Mouse (Mus musculus): ENCODE results near the gene Zbtb22. TPM values are rescaled to one million over a fixed set of nuclear protein-coding genes. Genes with fewer than 3 reads are reported as not detected.

The Zbtb22 gene
- polyA plus RNA-seq, 1 experiment from 2014 or later = 7.9 TPM

DNA sequence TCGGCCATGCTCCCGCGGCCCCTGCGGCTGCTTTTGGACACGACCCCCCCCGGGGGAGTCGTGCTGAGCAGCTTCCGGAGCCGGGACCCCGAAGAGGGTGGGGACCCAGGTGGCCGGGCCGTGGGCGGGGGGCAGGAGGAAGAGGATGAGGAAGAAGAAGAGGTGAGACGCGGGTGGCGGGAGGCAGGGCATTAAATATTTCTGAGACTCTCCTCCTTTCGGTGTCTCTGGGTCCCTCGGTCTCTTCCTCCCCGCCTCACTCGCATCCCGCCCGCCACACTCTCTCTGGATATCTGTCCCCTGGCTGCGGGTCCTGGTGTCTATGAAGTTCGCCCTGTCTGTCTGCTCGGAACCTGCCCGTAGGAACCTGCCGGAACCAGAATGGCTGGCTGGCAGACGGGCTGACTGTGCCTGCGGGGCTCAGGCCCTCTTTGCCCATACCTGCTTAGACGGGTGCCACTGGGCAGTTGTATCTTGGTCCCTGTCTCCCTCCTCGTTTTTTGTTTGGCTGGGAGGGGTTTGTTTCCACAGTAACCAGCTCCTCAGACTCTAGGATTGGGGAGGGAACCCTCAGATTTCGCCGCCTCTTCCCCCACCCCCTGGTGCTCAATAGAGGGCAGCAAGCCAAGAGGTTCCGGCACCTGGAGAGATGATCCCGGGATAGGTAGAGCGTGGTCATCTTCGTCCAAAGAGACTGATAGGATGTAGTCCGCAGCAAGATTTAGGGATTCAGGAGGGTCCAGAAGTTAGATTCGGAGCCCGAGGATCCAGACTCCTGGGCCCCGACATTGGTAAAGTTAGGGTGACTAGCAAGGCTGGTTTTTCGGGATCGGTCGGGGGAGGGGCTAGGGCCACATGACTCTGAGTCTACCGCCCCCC is 14.8 kb downstream of the Zbtb22 start:
- H3K27me3 ChIP-seq (ENCODE audit: insufficient read depth, low read length) = no peaks in the 10 kb centered on the region
- peak overlapping the region; percentile 95 for H3K27ac ChIP-seq (ENCODE audit: low read depth)
- TF ChIP-seq EP300 (IDR thresholded peaks at IDR 0.05; ENCODE audit: low read depth) (no peak), CTCF (IDR thresholded peaks at IDR 0.05; ENCODE audit: low read depth) (no peak)
- under 1% methylated on average over 39 of the region's 45 CpGs for WGBS (ENCODE audit: insufficient replicate concordance)
- H3K9ac ChIP-seq (replicated peaks) = peak overlapping the region; percentile 80
- peaks cover 11% of the 10 kb centered on the region for H3K4me1 ChIP-seq (ENCODE audit: insufficient read depth)
- H3K4me3 ChIP-seq (ENCODE audit: low read depth, low read length) = peak overlapping the region; percentile 89
- no peaks in the 10 kb centered on the region for H3K9me3 ChIP-seq (ENCODE audit: low read length)
- peaks cover 37% of the 10 kb centered on the region for H3K36me3 ChIP-seq (replicated peaks; ENCODE audit: insufficient read depth, low read length)
- peak; percentile 14 for ATAC-seq
- DNase-seq = peak; percentile 79
- H3K4me2 ChIP-seq (ENCODE audit: low read depth, low read length) = peak overlapping the region; percentile 100

GRCm38 (mm10) chr17:33931159-33931866 is 15.6 kb downstream of the Zbtb22 start:
- Histone ChIP-seq H3K36me3 (replicated peaks; ENCODE audit: insufficient read depth, low read length) (peaks cover 36% of the 10 kb centered on the region), H3K4me2 (ENCODE audit: low read depth, low read length) (peak overlapping the region; percentile 100), H3K27ac (ENCODE audit: low read depth) (no peak overlapping the region; the same call in 1 of the 2 replicates), H3K4me1 (ENCODE audit: insufficient read depth) (peaks cover 11% of the 10 kb centered on the region), H3K9ac (replicated peaks) (peak overlapping the region; percentile 80), H3K4me3 (ENCODE audit: low read depth, low read length) (peak overlapping the region; percentile 89), H3K9me3 (ENCODE audit: low read length) (no peaks in the 10 kb centered on the region), H3K27me3 (ENCODE audit: insufficient read depth, low read length) (no peaks in the 10 kb centered on the region)
- DNase-seq = no peak
- no peak for TF ChIP-seq CTCF (IDR thresholded peaks at IDR 0.05; ENCODE audit: low read depth)
- TF ChIP-seq EP300 (IDR thresholded peaks at IDR 0.05; ENCODE audit: low read depth) = no peak
- ATAC-seq = no peak
- 55% methylated on average over 18 of the region's 18 CpGs for WGBS (ENCODE audit: insufficient replicate concordance)

GRCm38 (mm10) chr17:33931947-33932346 is 16.2 kb downstream of the Zbtb22 start:
- peaks cover 35% of the 10 kb centered on the region for H3K36me3 ChIP-seq (replicated peaks; ENCODE audit: insufficient read depth, low read length)

GRCm38 (mm10) chr17:33932448-33932847 is 16.7 kb downstream of the Zbtb22 start:
- no peak for ATAC-seq
- Histone ChIP-seq H3K27ac (ENCODE audit: low read depth) (no peak overlapping the region), H3K9ac (replicated peaks) (no peak overlapping the region), H3K36me3 (replicated peaks; ENCODE audit: insufficient read depth, low read length) (peaks cover 31% of the 10 kb centered on the region), H3K4me1 (ENCODE audit: insufficient read depth) (peaks cover 11% of the 10 kb centered on the region), H3K9me3 (ENCODE audit: low read length) (no peaks in the 10 kb centered on the region), H3K27me3 (ENCODE audit: insufficient read depth, low read length) (no peaks in the 10 kb centered on the region), H3K4me2 (ENCODE audit: low read depth, low read length) (no peak overlapping the region), H3K4me3 (ENCODE audit: low read depth, low read length) (no peak overlapping the region)
- TF ChIP-seq EP300 (IDR thresholded peaks at IDR 0.05; ENCODE audit: low read depth) = no peak
- no peak for TF ChIP-seq CTCF (IDR thresholded peaks at IDR 0.05; ENCODE audit: low read depth)
- WGBS (ENCODE audit: insufficient replicate concordance) = 80% methylated on average over 14 of the region's 14 CpGs
- no peak for DNase-seq

More at GRCm38 (mm10) chr17:33931947-33932346, 16.2 kb downstream of the Zbtb22 start:
- Histone ChIP-seq H3K27ac (ENCODE audit: low read depth) (no peak overlapping the region), H3K27me3 (ENCODE audit: insufficient read depth, low read length) (no peaks in the 10 kb centered on the region), H3K9ac (replicated peaks) (no peak overlapping the region), H3K4me2 (ENCODE audit: low read depth, low read length) (no peak overlapping the region), H3K9me3 (ENCODE audit: low read length) (no peaks in the 10 kb centered on the region), H3K4me3 (ENCODE audit: low read depth, low read length) (no peak overlapping the region), H3K4me1 (ENCODE audit: insufficient read depth) (peaks cover 11% of the 10 kb centered on the region)
- ATAC-seq (no peak), DNase-seq (no peak)
- WGBS (ENCODE audit: insufficient replicate concordance) = 93% methylated on average over 11 of the region's 11 CpGs
- TF ChIP-seq CTCF (IDR thresholded peaks at IDR 0.05; ENCODE audit: low read depth) (no peak), EP300 (IDR thresholded peaks at IDR 0.05; ENCODE audit: low read depth) (no peak)

GRCm38 (mm10) chr17:33932970-33933369 is 17.3 kb downstream of the Zbtb22 start:
- no peaks in the 10 kb centered on the region for H3K27me3 ChIP-seq (ENCODE audit: insufficient read depth, low read length)
- no peak overlapping the region for H3K27ac ChIP-seq (ENCODE audit: low read depth)
- H3K9me3 ChIP-seq (ENCODE audit: low read length) = no peaks in the 10 kb centered on the region
- peaks cover 25% of the 10 kb centered on the region for H3K36me3 ChIP-seq (replicated peaks; ENCODE audit: insufficient read depth, low read length)
- WGBS (ENCODE audit: insufficient replicate concordance) = 83% methylated on average over 15 of the region's 15 CpGs
- TF ChIP-seq CTCF (IDR thresholded peaks at IDR 0.05; ENCODE audit: low read depth) (no peak), EP300 (IDR thresholded peaks at IDR 0.05; ENCODE audit: low read depth) (no peak)
- H3K4me1 ChIP-seq (ENCODE audit: insufficient read depth) = peaks cover 11% of the 10 kb centered on the region
- H3K4me2 ChIP-seq (ENCODE audit: low read depth, low read length) = no peak overlapping the region
- no peak overlapping the region for H3K4me3 ChIP-seq (ENCODE audit: low read depth, low read length)
- no peak for ATAC-seq
- H3K9ac ChIP-seq (replicated peaks) = no peak overlapping the region
- DNase-seq = no peak

GRCm38 (mm10) chr17:33935422-33936055 is 19.8 kb downstream of the Zbtb22 start:
- H3K9me3 ChIP-seq (ENCODE audit: low read length) = no peaks in the 10 kb centered on the region
- H3K4me2 ChIP-seq (ENCODE audit: low read depth, low read length) = no peak overlapping the region
- H3K4me3 ChIP-seq (ENCODE audit: low read depth, low read length) = no peak overlapping the region
- DNase-seq (no peak), ATAC-seq (no peak)
- no peaks in the 10 kb centered on the region for H3K27me3 ChIP-seq (ENCODE audit: insufficient read depth, low read length)
- H3K4me1 ChIP-seq (ENCODE audit: insufficient read depth) = peaks cover 19% of the 10 kb centered on the region
- H3K9ac ChIP-seq (replicated peaks) = no peak overlapping the region
- peaks cover 24% of the 10 kb centered on the region for H3K36me3 ChIP-seq (replicated peaks; ENCODE audit: insufficient read depth, low read length)
- TF ChIP-seq CTCF (IDR thresholded peaks at IDR 0.05; ENCODE audit: low read depth) = no peak
- no peak for TF ChIP-seq EP300 (IDR thresholded peaks at IDR 0.05; ENCODE audit: low read depth)
- H3K27ac ChIP-seq (ENCODE audit: low read depth) = no peak overlapping the region
- 79% methylated on average over 21 of the region's 21 CpGs for WGBS (ENCODE audit: insufficient replicate concordance)
